Mouse (Mus musculus) adrenal gland, adult (tissue): ENCODE data around the gene Hist2h2be.
A peak's percentile ranks its signal among the peaks of the same experiment; 100 is the strongest.
"Not testable (repeated sequence)": the region's sequence is repeated elsewhere in the genome, so short reads cannot be mapped to it uniquely, and the experiment has no call there.

Experiments
- DNase-seq, 2 experiments: peaks; one replicate each; pipeline ENCODE4 v3.0.0; 2022 to 2023; ENCODE audit warnings: low spot score in 1 of 2; ENCODE audit not compliant: inconsistent age in 2 of 2

Hist2h2be gene

GRCm38 (mm10) chr3:96198181-96198580 lies 22.7 kb upstream of the Hist2h2be start:
- peak in 1 of 2 experiments; percentile 55 for DNase-seq

GRCm38 (mm10) chr3:96198601-96199251 lies 22.2 kb upstream of the Hist2h2be start:
- not testable (repeated sequence) for DNase-seq

GRCm38 (mm10) chr3:96199731-96200130 lies 21.2 kb upstream of the Hist2h2be start:
- DNase-seq: no peak

- peak in 1 of 2 experiments; percentile 53 for DNase-seq
Observed at GRCm38 (mm10) chr3:96207819-96208218, 13.1 kb upstream of the Hist2h2be start.

- DNase-seq: peak; percentile 44 to 76
Observed at GRCm38 (mm10) chr3:96209242-96209641, 11.7 kb upstream of the Hist2h2be start.

GRCm38 (mm10) chr3:96219191-96219641 lies 1.7 kb upstream of the Hist2h2be start:
- peak in 1 of 2 experiments; percentile 85 for DNase-seq

- peak; percentile 84 to 95 for DNase-seq
Observed at GRCm38 (mm10) chr3:96219661-96220130, 1.2 kb upstream of the Hist2h2be start, which contains the start of the genes Bola1 and Hist2h2ab. Gene Bola1 (minus strand): TSS chr3:96219709. Gene Hist2h2ab (plus strand): TSS chr3:96219865.

GRCm38 (mm10) chr3:96220131-96220764 lies 671 bp upstream of the Hist2h2be start:
- not testable (repeated sequence) for DNase-seq

GRCm38 (mm10) chr3:96221640-96222038 lies 720 bp downstream of the Hist2h2be start:
- DNase-seq: peak in 1 of 2 experiments; percentile 53

- DNase-seq: peak in 1 of 2 experiments; percentile 57
Observed at GRCm38 (mm10) chr3:96222774-96223173, 1.9 kb downstream of the Hist2h2be start.

- DNase-seq: no peak
Observed at GRCm38 (mm10) chr3:96225421-96225820, 4.5 kb downstream of the Hist2h2be start.

- DNase-seq: peak; percentile 61 to 81
Observed at GRCm38 (mm10) chr3:96226695-96227648, 6.1 kb downstream of the Hist2h2be start.

GRCm38 (mm10) chr3:96228828-96229227 lies 7.9 kb downstream of the Hist2h2be start:
- peak; percentile 51 to 80 for DNase-seq

GRCm38 (mm10) chr3:96230404-96230803 lies 9.5 kb downstream of the Hist2h2be start:
- DNase-seq: peak in 1 of 2 experiments; percentile 34

- DNase-seq: peak; percentile 62 to 87
Observed at GRCm38 (mm10) chr3:96230910-96231757, 10.2 kb downstream of the Hist2h2be start.

- DNase-seq: no peak
Observed at GRCm38 (mm10) chr3:96231758-96232120, 10.8 kb downstream of the Hist2h2be start.

- no peak for DNase-seq
Observed at GRCm38 (mm10) chr3:96234914-96235313, 14.0 kb downstream of the Hist2h2be start.

- DNase-seq: no peak
Observed at GRCm38 (mm10) chr3:96235836-96236235, 14.9 kb downstream of the Hist2h2be start.

- DNase-seq: no peak
Observed at GRCm38 (mm10) chr3:96236834-96237334, 16.0 kb downstream of the Hist2h2be start.
